Mouse (Mus musculus) intestine, embryonic 16.5 days (tissue): ENCODE measurements around the gene Aph1a. TPM values are rescaled to one million over a fixed set of nuclear protein-coding genes. Genes with fewer than 3 reads are reported as not detected.
"Not testable (repeated sequence)": the region's sequence is repeated elsewhere in the genome, so short reads cannot be mapped to it uniquely, and the experiment has no call there.

Source experiments
- ATAC-seq: fragments of 200-750 bp; cut with Nextera tagmentation; 2 replicates; pipeline ENCODE4 v1.8.0; 2017; ENCODE audit warnings: moderate TSS enrichment, moderate library complexity
- H3K27ac ChIP-seq: fragments of 300-500 bp; sonication (generic); 2 replicates; pipeline ENCODE4 v1.5.1; 2014; ENCODE audit warnings: mild to moderate bottlenecking, low read length
- H3K27me3 ChIP-seq: fragments of 300-500 bp; sonication (generic); replicated peaks from 2 replicates; pipeline ENCODE4 v1.6.1; 2014; ENCODE audit warnings: low read length, control low read depth, mixed read lengths; ENCODE audit not compliant: control insufficient read depth, insufficient read depth
- H3K36me3 ChIP-seq: fragments of 300-500 bp; sonication (generic); 2 replicates; pipeline ENCODE4 v1.6.1; 2014; ENCODE audit warnings: low read length, control low read depth; ENCODE audit not compliant: control insufficient read depth, insufficient read depth
- H3K4me1 ChIP-seq: fragments of 300-500 bp; sonication (generic); 2 replicates; pipeline ENCODE4 v1.6.1; 2014; ENCODE audit warnings: low read length, control low read depth, mixed read lengths; ENCODE audit not compliant: control insufficient read depth, insufficient read depth
- H3K4me2 ChIP-seq: fragments of 300-500 bp; sonication (generic); 2 replicates; pipeline ENCODE4 v1.6.1; 2014; ENCODE audit warnings: low read depth, low read length, control low read depth
- H3K4me3 ChIP-seq: fragments of 300-500 bp; sonication (generic); 2 replicates; pipeline ENCODE4 v1.5.1; 2014; ENCODE audit warnings: mild to moderate bottlenecking, low read length
- H3K9ac ChIP-seq: fragments of 300-500 bp; sonication (generic); 2 replicates; pipeline ENCODE4 v1.6.1; 2014; ENCODE audit warnings: low read depth, low read length
- H3K9me3 ChIP-seq: fragments of 300-500 bp; sonication (generic); 2 replicates; pipeline ENCODE4 v1.6.1; 2016; ENCODE audit warnings: low read length, control low read depth; ENCODE audit not compliant: control insufficient read depth
- WGBS: fragments of 180-500 bp; shearing (Covaris S2); extraction: QIAGEN DNeasy Blood & Tissue Kit; methylation state at CpG from one replicate; pipeline ENCODE4 v1.1.7; 2014; 5-methylcytosine and 5-hydroxymethylcytosine counted together
- polyA plus RNA-seq: library from polyadenylated mRNA; unstranded; fragments of >200 nt; fragmentation: Nextera tagmentation; extraction: Ambion mirVana; gene quantifications from 2 replicates; pipeline ENCODE4 v1.2.1, GENCODE M21; 2015

Aph1a gene
- polyA plus RNA-seq, 1 experiment from 2014 or later, result 55.6 TPM

- peaks cover 23% of the 10 kb centered on the region for H3K4me1 ChIP-seq
- H3K4me2 ChIP-seq, result peak overlapping the region; percentile 64
- H3K36me3 ChIP-seq, result no peaks in the 10 kb centered on the region
- WGBS, result 8% methylated on average over 16 of the region's 16 CpGs
- ATAC-seq, result peak; percentile 22
- H3K4me3 ChIP-seq, result peak overlapping the region; percentile 71
- no peaks in the 10 kb centered on the region for H3K27me3 ChIP-seq
- peak overlapping the region; percentile 82 for H3K9ac ChIP-seq
- H3K9me3 ChIP-seq, result no peaks in the 10 kb centered on the region
- H3K27ac ChIP-seq, result peak overlapping the region; percentile 82
Measured at GRCm38 (mm10) chr3:95894317-95895160, 770 bp downstream of the Aph1a start.

GRCm38 (mm10) chr3:95895501-95895900, 1.7 kb downstream of the Aph1a start:
- not testable (repeated sequence) for ATAC-seq, H3K4me3 ChIP-seq, H3K27ac ChIP-seq, H3K9ac ChIP-seq, H3K36me3 ChIP-seq, H3K9me3 ChIP-seq, H3K4me2 ChIP-seq, H3K27me3 ChIP-seq
- H3K4me1 ChIP-seq, result peaks cover 23% of the 10 kb centered on the region
- WGBS, result 86% methylated on average over 7 of the region's 7 CpGs

GRCm38 (mm10) chr3:95899800-95900524, 6.2 kb downstream of the Aph1a start:
- Histone ChIP-seq H3K4me2 (no peak overlapping the region), H3K36me3 (no peaks in the 10 kb centered on the region), H3K4me3 (no peak overlapping the region), H3K27ac (no peak overlapping the region), H3K4me1 (peaks cover 11% of the 10 kb centered on the region), H3K9me3 (no peaks in the 10 kb centered on the region), H3K27me3 (no peaks in the 10 kb centered on the region), H3K9ac (no peak overlapping the region)
- no peak for ATAC-seq
- WGBS, result 77% methylated on average over 13 of the region's 13 CpGs

- no peak for ATAC-seq
- Histone ChIP-seq H3K27me3 (no peaks in the 10 kb centered on the region), H3K9ac (no peak overlapping the region), H3K36me3 (no peaks in the 10 kb centered on the region), H3K27ac (no peak overlapping the region), H3K9me3 (no peaks in the 10 kb centered on the region), H3K4me1 (peaks cover 16% of the 10 kb centered on the region), H3K4me2 (no peak overlapping the region), H3K4me3 (no peak overlapping the region)
- WGBS, result 69% methylated on average over 9 of the region's 9 CpGs
Measured at GRCm38 (mm10) chr3:95901616-95902372, 8.0 kb downstream of the Aph1a start.

- Histone ChIP-seq H3K9me3 (no peaks in the 10 kb centered on the region), H3K9ac (no peak overlapping the region), H3K4me3 (no peak overlapping the region), H3K4me2 (no peak overlapping the region), H3K27ac (no peak overlapping the region), H3K4me1 (peaks cover 19% of the 10 kb centered on the region), H3K27me3 (no peaks in the 10 kb centered on the region), H3K36me3 (no peaks in the 10 kb centered on the region)
- ATAC-seq, result no peak
Measured at GRCm38 (mm10) chr3:95902373-95902625, 8.5 kb downstream of the Aph1a start.

GRCm38 (mm10) chr3:95902643-95903042, 8.9 kb downstream of the Aph1a start:
- 35% methylated on average over 6 of the region's 6 CpGs for WGBS
- peaks cover 19% of the 10 kb centered on the region for H3K4me1 ChIP-seq
- no peaks in the 10 kb centered on the region for H3K27me3 ChIP-seq
- H3K9ac ChIP-seq, result no peak overlapping the region
- no peak overlapping the region for H3K27ac ChIP-seq
- ATAC-seq, result no peak
- no peak overlapping the region for H3K4me2 ChIP-seq
- no peak overlapping the region for H3K4me3 ChIP-seq
- H3K36me3 ChIP-seq, result no peaks in the 10 kb centered on the region
- no peaks in the 10 kb centered on the region for H3K9me3 ChIP-seq

GRCm38 (mm10) chr3:95903753-95904502, 10.2 kb downstream of the Aph1a start:
- Histone ChIP-seq H3K9ac (no peak overlapping the region), H3K36me3 (no peaks in the 10 kb centered on the region), H3K4me1 (peaks cover 19% of the 10 kb centered on the region), H3K4me2 (peak overlapping the region; percentile 61; the same call in 1 of the 2 replicates), H3K4me3 (peak overlapping the region; percentile 29; the same call in 1 of the 2 replicates), H3K27ac (no peak overlapping the region), H3K9me3 (no peaks in the 10 kb centered on the region), H3K27me3 (no peaks in the 10 kb centered on the region)
- 13% methylated on average over 15 of the region's 15 CpGs for WGBS
- no peak for ATAC-seq

- no peaks in the 10 kb centered on the region for H3K36me3 ChIP-seq
- peak within 1 kb of the TSS; percentile 61 for H3K4me2 ChIP-seq
- H3K9me3 ChIP-seq, result no peaks in the 10 kb centered on the region
- ATAC-seq, result peak; percentile 27; the same call in 1 of the 2 replicates
- no peaks in the 10 kb centered on the region for H3K27me3 ChIP-seq
- peak within 1 kb of the TSS; percentile 51 for H3K9ac ChIP-seq
- WGBS, result 3% methylated on average over 15 of the region's 15 CpGs
- H3K4me3 ChIP-seq, result peak within 1 kb of the TSS; percentile 29
- peaks cover 19% of the 10 kb centered on the region for H3K4me1 ChIP-seq
- H3K27ac ChIP-seq, result no peak within 1 kb of the TSS
Measured at GRCm38 (mm10) chr3:95904568-95904967, 10.8 kb downstream of the Aph1a start, which contains the start of gene Car14. Gene Car14, minus strand, starts transcription at chr3:95904691.
